Mouse (Mus musculus): ENCODE data around the gene Cfap299. TPM values are rescaled to one million over a fixed set of nuclear protein-coding genes. Genes with fewer than 3 reads are reported as not detected.

Cfap299 gene
- polyA plus RNA-seq, 1 experiment from 2014 or later, result not detected

DNA sequence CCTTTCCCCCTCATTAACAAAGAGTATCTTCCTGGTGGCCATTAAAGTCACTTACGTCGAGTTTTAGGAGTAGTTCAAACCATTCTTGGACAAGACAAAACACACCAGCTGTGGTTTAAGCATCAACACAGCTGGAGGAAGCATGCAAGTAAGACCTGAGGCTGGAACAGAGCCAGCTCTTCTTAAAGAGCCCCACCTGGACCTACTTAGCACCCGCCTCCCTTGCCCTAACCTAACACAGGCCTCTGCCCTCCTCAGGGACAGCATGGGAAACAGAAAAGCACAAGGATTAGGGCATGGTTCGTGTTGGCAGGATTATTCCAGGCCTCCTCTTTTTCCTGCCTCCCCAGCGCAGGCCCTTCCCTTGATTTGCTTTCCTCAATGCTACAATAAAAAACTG is 374.9 kb downstream of the Cfap299 start:
- Histone ChIP-seq H3K27me3 (ENCODE audit: control insufficient read depth, insufficient read depth, low read depth, low read length) (no peaks in the 10 kb centered on the region), H3K27ac (ENCODE audit: low read length) (no peak overlapping the region), H3K9ac (ENCODE audit: low read depth, low read length) (no peak overlapping the region), H3K9me3 (replicated peaks; ENCODE audit: control insufficient read depth, low read length) (no peaks in the 10 kb centered on the region), H3K4me2 (ENCODE audit: low read depth, low read length) (no peak overlapping the region), H3K4me1 (ENCODE audit: control insufficient read depth, low read depth, low read length) (no peaks in the 10 kb centered on the region), H3K36me3 (ENCODE audit: control insufficient read depth, insufficient read depth) (no peaks in the 10 kb centered on the region), H3K4me3 (ENCODE audit: low read depth, low read length) (no peak overlapping the region)
- ATAC-seq (ENCODE audit: low read depth), result no peak
- 52% methylated on average over 5 of the region's 5 CpGs for WGBS (ENCODE audit: insufficient replicate concordance)

DNA sequence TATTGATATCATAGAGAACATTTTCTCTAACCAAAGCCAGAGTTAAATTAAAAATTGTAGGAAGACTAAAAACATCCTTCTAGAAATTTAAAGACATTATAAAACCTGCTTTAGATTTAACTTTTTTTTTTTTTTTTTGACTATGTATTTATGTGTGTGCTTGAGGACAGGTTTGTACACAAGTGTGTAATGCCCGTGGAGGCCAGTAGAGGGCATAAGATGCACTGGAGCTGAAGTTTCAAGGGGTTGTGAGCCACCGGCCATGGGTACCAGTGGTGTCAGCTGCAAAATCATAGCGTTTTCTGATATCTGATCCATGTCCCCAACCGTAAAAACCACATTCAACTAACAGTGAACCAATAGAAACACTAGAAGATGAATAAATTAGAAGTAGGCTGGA is 377.5 kb downstream of the Cfap299 start:
- ATAC-seq (ENCODE audit: low read depth), result no peak
- Histone ChIP-seq H3K4me3 (ENCODE audit: low read depth, low read length) (no peak overlapping the region), H3K36me3 (ENCODE audit: control insufficient read depth, insufficient read depth) (no peaks in the 10 kb centered on the region), H3K9me3 (replicated peaks; ENCODE audit: control insufficient read depth, low read length) (no peaks in the 10 kb centered on the region), H3K9ac (ENCODE audit: low read depth, low read length) (no peak overlapping the region), H3K27ac (ENCODE audit: low read length) (no peak overlapping the region), H3K4me1 (ENCODE audit: control insufficient read depth, low read depth, low read length) (no peaks in the 10 kb centered on the region), H3K4me2 (ENCODE audit: low read depth, low read length) (no peak overlapping the region), H3K27me3 (ENCODE audit: control insufficient read depth, insufficient read depth, low read depth, low read length) (no peaks in the 10 kb centered on the region)
- WGBS (ENCODE audit: insufficient replicate concordance), result 41% methylated on average over 4 of the region's 4 CpGs

- Histone ChIP-seq H3K36me3 (ENCODE audit: control insufficient read depth, insufficient read depth) (no peaks in the 10 kb centered on the region), H3K4me2 (ENCODE audit: low read depth, low read length) (no peak overlapping the region), H3K27ac (ENCODE audit: low read length) (no peak overlapping the region), H3K4me1 (ENCODE audit: control insufficient read depth, low read depth, low read length) (no peaks in the 10 kb centered on the region), H3K9me3 (replicated peaks; ENCODE audit: control insufficient read depth, low read length) (no peaks in the 10 kb centered on the region; the same call in 1 of the 2 replicates), H3K9ac (ENCODE audit: low read depth, low read length) (no peak overlapping the region), H3K4me3 (ENCODE audit: low read depth, low read length) (no peak overlapping the region), H3K27me3 (ENCODE audit: control insufficient read depth, insufficient read depth, low read depth, low read length) (no peaks in the 10 kb centered on the region)
- 47% methylated on average over 2 of the region's 2 CpGs for WGBS (ENCODE audit: insufficient replicate concordance)
- ATAC-seq (ENCODE audit: low read depth), result no peak
Measured at GRCm38 (mm10) chr5:98715392-98715791, 386.3 kb downstream of the Cfap299 start.

DNA sequence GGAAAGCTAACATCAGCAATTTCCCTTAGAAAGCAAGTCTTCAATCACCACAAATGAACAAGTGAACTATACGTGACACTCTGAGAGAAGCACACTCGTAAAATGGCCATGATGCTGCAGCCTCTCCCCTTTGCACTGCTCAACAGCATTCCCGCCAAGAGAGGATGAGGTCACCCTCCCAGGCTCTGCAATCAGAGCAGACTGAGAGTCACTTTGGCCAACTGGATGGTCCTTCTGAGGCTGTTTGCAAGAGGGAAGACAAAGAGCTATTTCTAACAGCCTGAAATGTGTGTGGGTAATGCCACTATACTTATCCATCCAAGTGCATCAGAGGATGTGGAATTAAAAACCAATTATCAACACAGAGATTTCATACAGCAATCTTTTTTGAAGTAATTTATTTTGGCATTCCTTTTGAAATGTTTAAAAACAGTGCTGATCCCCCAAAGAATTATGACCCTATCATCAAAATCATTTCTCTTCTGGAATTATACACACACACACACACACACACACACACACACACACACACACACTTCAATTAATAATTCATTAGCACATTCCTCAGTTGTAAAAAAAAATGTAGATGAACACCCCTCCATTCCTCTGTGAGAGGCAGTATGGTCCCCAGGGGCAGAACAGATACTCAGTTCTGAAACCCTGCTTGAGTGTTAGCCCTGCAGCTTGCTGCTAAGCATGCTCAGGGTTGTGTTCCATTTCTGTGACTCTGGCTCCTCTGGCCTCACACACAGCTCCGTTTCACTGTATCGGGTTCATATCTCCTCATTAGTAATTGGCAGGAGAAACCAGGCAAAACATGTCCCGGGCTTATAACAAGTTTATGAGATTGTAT is 403.3 kb downstream of the Cfap299 start:
- Histone ChIP-seq H3K4me2 (ENCODE audit: low read depth, low read length) (no peak overlapping the region), H3K27ac (ENCODE audit: low read length) (no peak overlapping the region), H3K9me3 (replicated peaks; ENCODE audit: control insufficient read depth, low read length) (no peaks in the 10 kb centered on the region), H3K36me3 (ENCODE audit: control insufficient read depth, insufficient read depth) (no peaks in the 10 kb centered on the region), H3K9ac (ENCODE audit: low read depth, low read length) (no peak overlapping the region), H3K4me1 (ENCODE audit: control insufficient read depth, low read depth, low read length) (no peaks in the 10 kb centered on the region), H3K4me3 (ENCODE audit: low read depth, low read length) (no peak overlapping the region), H3K27me3 (ENCODE audit: control insufficient read depth, insufficient read depth, low read depth, low read length) (no peaks in the 10 kb centered on the region)
- WGBS (ENCODE audit: insufficient replicate concordance), result 59% methylated on average over 6 of the region's 6 CpGs
- ATAC-seq (ENCODE audit: low read depth), result no peak

DNA sequence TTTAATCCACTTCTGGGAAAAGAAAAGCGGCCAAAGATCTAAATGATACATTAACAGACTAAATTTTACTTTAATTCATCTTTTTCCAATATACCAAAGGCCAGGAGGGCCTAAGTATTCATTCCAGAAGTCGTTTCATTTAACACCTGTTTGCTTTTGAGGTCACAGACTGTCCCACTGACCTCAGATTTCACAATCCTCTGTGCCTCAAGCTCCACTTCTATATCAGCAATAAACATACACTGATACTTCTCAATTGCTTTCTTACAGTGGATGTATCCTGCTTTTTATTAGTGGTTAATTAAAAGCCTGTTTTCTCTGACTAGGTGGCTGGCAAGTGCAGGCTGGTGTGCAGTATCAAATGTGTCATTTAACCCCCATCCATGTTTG is 403.9 kb downstream of the Cfap299 start:
- 25% methylated on average over 2 of the region's 2 CpGs for WGBS (ENCODE audit: insufficient replicate concordance)
- H3K4me1 ChIP-seq (ENCODE audit: control insufficient read depth, low read depth, low read length), result no peaks in the 10 kb centered on the region
- H3K4me2 ChIP-seq (ENCODE audit: low read depth, low read length), result no peak overlapping the region
- no peak overlapping the region for H3K4me3 ChIP-seq (ENCODE audit: low read depth, low read length)
- H3K9me3 ChIP-seq (replicated peaks; ENCODE audit: control insufficient read depth, low read length), result no peaks in the 10 kb centered on the region
- no peaks in the 10 kb centered on the region for H3K27me3 ChIP-seq (ENCODE audit: control insufficient read depth, insufficient read depth, low read depth, low read length)
- no peak for ATAC-seq (ENCODE audit: low read depth)
- H3K27ac ChIP-seq (ENCODE audit: low read length), result no peak overlapping the region
- H3K9ac ChIP-seq (ENCODE audit: low read depth, low read length), result no peak overlapping the region
- H3K36me3 ChIP-seq (ENCODE audit: control insufficient read depth, insufficient read depth), result no peaks in the 10 kb centered on the region

DNA sequence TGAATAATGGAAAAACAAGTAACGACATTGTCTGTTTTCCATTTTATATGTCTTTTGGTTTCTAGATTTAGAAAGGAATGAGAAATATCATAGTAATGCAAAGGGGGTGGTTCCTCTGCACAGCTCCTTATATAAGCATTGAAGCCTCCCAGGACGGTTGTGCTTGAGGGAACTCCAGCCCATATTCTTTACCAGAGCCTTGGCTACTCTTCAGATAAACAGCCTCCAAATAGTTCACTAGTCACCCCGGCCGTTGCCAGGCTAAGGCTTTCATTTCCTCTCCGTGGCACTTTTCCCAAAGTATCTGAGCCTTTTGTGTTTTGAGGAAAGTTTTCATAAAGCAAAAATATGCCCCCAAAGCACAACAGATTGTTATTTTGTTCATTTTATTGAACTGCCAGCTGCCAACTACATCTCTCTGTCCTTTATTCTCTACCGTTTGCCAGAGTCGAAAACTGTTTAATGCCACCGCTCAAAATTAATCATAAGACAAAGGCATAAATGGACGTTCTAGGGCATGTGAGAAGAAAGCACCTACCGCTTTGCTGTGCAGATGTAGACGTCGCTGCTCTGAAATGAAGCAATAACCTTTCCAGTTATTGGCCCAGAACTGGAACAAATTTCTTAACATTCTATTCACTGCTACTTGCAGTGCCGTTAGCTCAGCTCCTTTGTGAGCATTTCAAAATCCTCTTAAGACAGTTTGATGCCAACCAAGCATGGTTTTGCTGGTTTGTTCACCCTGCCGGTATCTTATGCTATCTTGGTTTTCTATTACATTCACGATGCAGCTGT is 433.0 kb downstream of the Cfap299 start:
- H3K9ac ChIP-seq (ENCODE audit: low read depth, low read length), result no peak overlapping the region
- no peak for ATAC-seq (ENCODE audit: low read depth)
- no peak overlapping the region for H3K4me3 ChIP-seq (ENCODE audit: low read depth, low read length)
- H3K4me2 ChIP-seq (ENCODE audit: low read depth, low read length), result no peak overlapping the region
- no peaks in the 10 kb centered on the region for H3K36me3 ChIP-seq (ENCODE audit: control insufficient read depth, insufficient read depth)
- 69% methylated on average over 15 of the region's 15 CpGs for WGBS (ENCODE audit: insufficient replicate concordance)
- H3K4me1 ChIP-seq (ENCODE audit: control insufficient read depth, low read depth, low read length), result no peaks in the 10 kb centered on the region
- H3K27ac ChIP-seq (ENCODE audit: low read length), result no peak overlapping the region
- no peaks in the 10 kb centered on the region for H3K27me3 ChIP-seq (ENCODE audit: control insufficient read depth, insufficient read depth, low read depth, low read length)
- H3K9me3 ChIP-seq (replicated peaks; ENCODE audit: control insufficient read depth, low read length), result no peaks in the 10 kb centered on the region

GRCm38 (mm10) chr5:98778588-98778987 is 449.5 kb downstream of the Cfap299 start:
- Histone ChIP-seq H3K27me3 (ENCODE audit: control insufficient read depth, insufficient read depth, low read depth, low read length) (no peaks in the 10 kb centered on the region), H3K4me3 (ENCODE audit: low read depth, low read length) (no peak overlapping the region), H3K4me1 (ENCODE audit: control insufficient read depth, low read depth, low read length) (no peaks in the 10 kb centered on the region), H3K27ac (ENCODE audit: low read length) (no peak overlapping the region), H3K9ac (ENCODE audit: low read depth, low read length) (no peak overlapping the region), H3K4me2 (ENCODE audit: low read depth, low read length) (no peak overlapping the region), H3K9me3 (replicated peaks; ENCODE audit: control insufficient read depth, low read length) (no peaks in the 10 kb centered on the region), H3K36me3 (ENCODE audit: control insufficient read depth, insufficient read depth) (no peaks in the 10 kb centered on the region)
- 54% methylated on average over 4 of the region's 4 CpGs for WGBS (ENCODE audit: insufficient replicate concordance)
- ATAC-seq (ENCODE audit: low read depth), result no peak

DNA sequence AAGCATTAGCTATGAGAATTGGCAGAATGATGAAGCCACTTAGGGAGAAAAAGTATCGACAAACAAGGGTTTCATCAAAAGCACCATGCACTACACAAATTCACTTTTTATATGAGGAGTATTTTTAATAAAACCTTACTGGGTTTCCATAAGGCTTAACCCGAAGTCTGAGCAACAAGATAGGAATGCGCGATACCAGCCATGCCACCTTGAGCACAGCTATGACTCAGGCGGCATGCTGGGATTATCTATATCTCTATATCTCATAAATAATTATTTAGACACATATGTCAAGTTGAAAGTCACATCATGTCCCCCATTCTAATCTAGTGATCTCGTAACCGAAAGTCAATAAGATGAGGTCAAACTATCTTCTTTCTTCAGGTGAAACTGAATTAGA is 453.0 kb downstream of the Cfap299 start:
- ATAC-seq (ENCODE audit: low read depth), result no peak
- H3K27ac ChIP-seq (ENCODE audit: low read length), result no peak overlapping the region
- H3K4me3 ChIP-seq (ENCODE audit: low read depth, low read length), result no peak overlapping the region
- 74% methylated on average over 7 of the region's 7 CpGs for WGBS (ENCODE audit: insufficient replicate concordance)
- H3K4me2 ChIP-seq (ENCODE audit: low read depth, low read length), result no peak overlapping the region
- no peaks in the 10 kb centered on the region for H3K9me3 ChIP-seq (replicated peaks; ENCODE audit: control insufficient read depth, low read length)
- H3K4me1 ChIP-seq (ENCODE audit: control insufficient read depth, low read depth, low read length), result no peaks in the 10 kb centered on the region
- no peak overlapping the region for H3K9ac ChIP-seq (ENCODE audit: low read depth, low read length)
- no peaks in the 10 kb centered on the region for H3K27me3 ChIP-seq (ENCODE audit: control insufficient read depth, insufficient read depth, low read depth, low read length)
- H3K36me3 ChIP-seq (ENCODE audit: control insufficient read depth, insufficient read depth), result no peaks in the 10 kb centered on the region

DNA sequence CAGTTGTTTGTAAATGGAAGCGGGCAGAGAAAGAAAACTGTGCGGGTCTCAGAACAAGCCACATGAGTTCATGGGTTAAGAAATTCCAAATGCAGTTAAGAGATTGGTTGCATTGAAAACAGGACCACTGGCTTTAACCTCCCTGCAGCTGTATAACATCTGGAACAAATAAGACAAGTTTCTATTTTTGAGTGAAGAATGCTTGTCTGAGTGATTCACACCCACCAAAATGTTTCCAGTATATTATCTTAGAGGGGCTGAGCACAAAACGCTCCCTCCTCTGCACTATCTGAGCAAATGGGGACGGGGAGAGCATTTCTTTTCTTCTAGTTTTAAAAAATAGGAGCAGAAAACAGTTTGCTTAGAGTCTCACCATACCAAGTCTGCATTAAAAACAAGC is 458.6 kb downstream of the Cfap299 start:
- H3K9me3 ChIP-seq (replicated peaks; ENCODE audit: control insufficient read depth, low read length), result no peaks in the 10 kb centered on the region; the same call in 1 of the 2 replicates
- H3K36me3 ChIP-seq (ENCODE audit: control insufficient read depth, insufficient read depth), result no peaks in the 10 kb centered on the region
- no peaks in the 10 kb centered on the region for H3K27me3 ChIP-seq (ENCODE audit: control insufficient read depth, insufficient read depth, low read depth, low read length)
- ATAC-seq (ENCODE audit: low read depth), result no peak
- no peaks in the 10 kb centered on the region for H3K4me1 ChIP-seq (ENCODE audit: control insufficient read depth, low read depth, low read length)
- H3K9ac ChIP-seq (ENCODE audit: low read depth, low read length), result no peak overlapping the region
- WGBS (ENCODE audit: insufficient replicate concordance), result 55% methylated on average over 4 of the region's 4 CpGs
- no peak overlapping the region for H3K27ac ChIP-seq (ENCODE audit: low read length)
- no peak overlapping the region for H3K4me2 ChIP-seq (ENCODE audit: low read depth, low read length)
- H3K4me3 ChIP-seq (ENCODE audit: low read depth, low read length), result no peak overlapping the region
